Mouse (Mus musculus): ENCODE data around the gene Cabin1.

DNA sequence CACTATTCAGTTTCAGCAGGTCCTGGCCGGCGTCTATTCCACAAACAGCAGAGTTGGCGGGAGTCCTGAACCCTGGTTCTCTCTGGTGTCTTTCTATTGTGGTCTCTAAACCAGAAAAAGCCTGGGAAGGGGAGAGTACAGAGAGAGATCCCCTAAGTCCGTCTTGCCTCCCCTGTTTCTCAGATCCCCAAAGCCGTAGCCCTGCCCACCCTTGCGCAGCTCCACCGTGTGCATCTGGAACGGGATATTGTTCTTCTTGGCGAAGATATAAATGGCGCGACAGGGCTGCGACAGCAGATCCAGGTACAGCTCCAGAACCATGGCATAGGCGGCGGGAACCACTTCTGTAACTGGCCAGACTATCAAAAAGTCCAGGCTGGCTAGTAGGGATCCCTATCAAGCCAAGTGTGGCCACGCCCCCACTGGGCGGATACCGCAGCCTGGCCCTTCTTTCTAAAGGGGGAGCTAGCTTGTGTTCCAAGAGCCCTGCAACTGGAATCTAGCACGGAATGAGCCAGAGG is 34.1 kb upstream of the Cabin1 start, which contains the start of gene Gstt1:
- TF ChIP-seq ZC3H11A (IDR thresholded peaks at IDR 0.05; ENCODE audit: borderline replicate concordance, low read depth, low read length) (no peak), HCFC1 (IDR thresholded peaks at IDR 0.05; ENCODE audit: borderline replicate concordance, insufficient read depth, low read length) (no peak), CHD2 (IDR thresholded peaks at IDR 0.05; ENCODE audit: low read depth, low read length) (no peak)
